Mouse (Mus musculus): ENCODE data around the gene Slc35b2. TPM values are rescaled to one million over a fixed set of nuclear protein-coding genes. Genes with fewer than 3 reads are reported as not detected.

Gene Slc35b2
- polyA plus RNA-seq, 1 experiment from 2014 or later = 91.5 TPM

DNA sequence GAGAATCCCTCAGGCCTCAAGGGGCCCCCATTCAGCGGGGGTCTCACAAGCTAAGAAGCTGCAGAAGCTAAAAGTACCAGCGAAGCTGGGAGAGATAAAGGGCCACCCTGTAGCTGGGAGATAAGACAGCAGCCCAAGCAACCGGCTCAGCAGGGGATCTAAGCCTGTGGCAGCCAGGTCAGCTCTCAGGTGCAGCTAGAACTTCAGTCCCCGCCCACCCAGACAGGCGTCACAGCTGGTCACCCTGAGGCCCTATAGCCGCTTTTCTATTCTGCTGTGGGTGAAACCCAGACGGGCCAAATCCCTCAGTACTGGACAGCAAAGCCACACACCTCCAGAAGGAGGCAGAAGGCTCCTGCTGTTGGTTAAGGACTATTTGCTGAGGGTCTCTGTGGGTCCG lies 29.8 kb downstream of the Slc35b2 start:
- WGBS = 21% methylated on average over 8 of the region's 8 CpGs
- no peak overlapping the region for H3K27ac ChIP-seq (ENCODE audit: low read length)
- H3K4me1 ChIP-seq (replicated peaks; ENCODE audit: control insufficient read depth, insufficient read depth, low read length) = peaks cover 51% of the 10 kb centered on the region
- H3K9me3 ChIP-seq (ENCODE audit: control insufficient read depth, low read length) = no peaks in the 10 kb centered on the region
- H3K4me3 ChIP-seq (replicated peaks; ENCODE audit: low read length) = no peak overlapping the region
- H3K4me2 ChIP-seq (ENCODE audit: low read length) = peak overlapping the region; percentile 19
- H3K9ac ChIP-seq (replicated peaks; ENCODE audit: low read depth, low read length) = 0 out of 2 replicates have a peak overlapping the region, but pooled peaks have one; percentile 5
- no peak for ATAC-seq
- no peaks in the 10 kb centered on the region for H3K36me3 ChIP-seq (ENCODE audit: control insufficient read depth, insufficient read depth)
- no peaks in the 10 kb centered on the region for H3K27me3 ChIP-seq (replicated peaks; ENCODE audit: control insufficient read depth, insufficient read depth, low read length)

DNA sequence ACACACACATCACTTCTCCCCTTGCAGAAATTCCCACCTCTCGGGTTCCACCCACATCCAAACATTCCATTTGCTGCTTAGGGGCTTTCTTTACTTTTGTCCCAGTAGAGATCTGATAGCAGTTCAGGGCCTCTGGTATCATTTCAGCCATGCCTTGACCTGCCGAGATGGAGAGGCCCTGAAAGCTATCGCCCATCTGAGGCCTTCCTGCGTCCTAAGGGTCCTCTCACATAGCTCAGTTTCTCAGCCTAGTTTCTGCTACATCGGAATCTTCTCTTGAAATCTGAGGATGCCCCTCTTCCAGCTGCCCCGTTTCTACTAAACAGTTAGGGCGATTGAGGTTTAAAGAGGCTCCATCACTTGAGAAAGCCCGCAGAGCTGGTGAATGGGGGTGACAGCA lies 30.5 kb downstream of the Slc35b2 start:
- Histone ChIP-seq H3K27ac (ENCODE audit: low read length) (no peak overlapping the region), H3K4me3 (replicated peaks; ENCODE audit: low read length) (peak overlapping the region; percentile 63), H3K36me3 (ENCODE audit: control insufficient read depth, insufficient read depth) (no peaks in the 10 kb centered on the region), H3K9me3 (ENCODE audit: control insufficient read depth, low read length) (no peaks in the 10 kb centered on the region), H3K27me3 (replicated peaks; ENCODE audit: control insufficient read depth, insufficient read depth, low read length) (no peaks in the 10 kb centered on the region), H3K9ac (replicated peaks; ENCODE audit: low read depth, low read length) (0 out of 2 replicates have a peak overlapping the region, but pooled peaks have one; percentile 79), H3K4me1 (replicated peaks; ENCODE audit: control insufficient read depth, insufficient read depth, low read length) (peaks cover 52% of the 10 kb centered on the region), H3K4me2 (ENCODE audit: low read length) (peak overlapping the region; percentile 95)
- no peak for ATAC-seq
- WGBS = 53% methylated on average over 8 of the region's 8 CpGs

DNA sequence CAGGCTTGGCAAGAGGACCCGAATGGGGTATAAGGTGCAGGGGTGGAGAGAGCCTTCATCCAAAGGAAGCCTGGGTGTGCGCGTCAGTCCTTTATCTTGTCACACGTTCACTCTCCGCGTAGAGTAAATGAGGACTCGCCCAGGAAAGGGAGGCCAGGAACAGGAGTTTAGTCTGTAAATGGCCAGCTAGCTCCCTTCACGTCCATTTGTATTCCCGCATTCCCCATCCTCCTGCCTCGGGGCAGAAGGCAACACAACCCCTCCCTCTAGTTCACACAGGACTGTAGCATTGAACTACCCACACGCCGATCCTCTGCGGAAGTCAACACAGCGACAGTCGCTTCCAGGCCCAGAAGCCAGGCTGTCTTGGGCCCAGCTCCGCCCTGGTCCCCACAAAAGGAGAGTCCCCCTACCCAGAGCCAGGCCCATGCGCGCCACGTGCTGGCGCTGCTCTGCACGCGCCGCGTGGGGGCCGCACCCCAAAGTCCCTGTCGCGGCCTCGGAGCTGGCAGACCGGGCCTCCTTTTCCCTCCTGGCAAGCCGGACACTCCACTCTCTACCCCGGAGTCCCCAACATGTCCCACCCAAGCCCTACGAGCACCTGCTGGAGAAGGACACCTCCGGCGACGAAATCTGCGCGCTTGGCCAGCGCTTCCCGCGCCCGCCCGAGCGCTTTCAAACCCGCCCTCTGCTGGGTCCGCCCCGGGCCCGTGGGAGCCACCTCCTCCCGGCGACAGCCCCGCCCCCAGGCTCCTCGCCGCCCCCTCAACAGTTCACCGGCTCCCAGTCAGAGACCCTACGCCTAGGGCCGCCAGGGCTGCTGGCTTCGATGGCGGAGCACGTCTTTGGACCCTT lies 31.4 kb downstream of the Slc35b2 start:
- H3K9ac ChIP-seq (replicated peaks; ENCODE audit: low read depth, low read length) = peak overlapping the region; percentile 79
- ATAC-seq = peak; percentile 81
- H3K36me3 ChIP-seq (ENCODE audit: control insufficient read depth, insufficient read depth) = no peaks in the 10 kb centered on the region
- H3K9me3 ChIP-seq (ENCODE audit: control insufficient read depth, low read length) = no peaks in the 10 kb centered on the region
- peak overlapping the region; percentile 63 for H3K4me3 ChIP-seq (replicated peaks; ENCODE audit: low read length)
- H3K4me1 ChIP-seq (replicated peaks; ENCODE audit: control insufficient read depth, insufficient read depth, low read length) = peaks cover 56% of the 10 kb centered on the region
- H3K27ac ChIP-seq (ENCODE audit: low read length) = no peak overlapping the region
- peaks cover 1% of the 10 kb centered on the region; the same call in 1 of the 2 replicates for H3K27me3 ChIP-seq (replicated peaks; ENCODE audit: control insufficient read depth, insufficient read depth, low read length)
- peak overlapping the region; percentile 95 for H3K4me2 ChIP-seq (ENCODE audit: low read length)
- WGBS = under 1% methylated on average over 55 of the region's 58 CpGs

DNA sequence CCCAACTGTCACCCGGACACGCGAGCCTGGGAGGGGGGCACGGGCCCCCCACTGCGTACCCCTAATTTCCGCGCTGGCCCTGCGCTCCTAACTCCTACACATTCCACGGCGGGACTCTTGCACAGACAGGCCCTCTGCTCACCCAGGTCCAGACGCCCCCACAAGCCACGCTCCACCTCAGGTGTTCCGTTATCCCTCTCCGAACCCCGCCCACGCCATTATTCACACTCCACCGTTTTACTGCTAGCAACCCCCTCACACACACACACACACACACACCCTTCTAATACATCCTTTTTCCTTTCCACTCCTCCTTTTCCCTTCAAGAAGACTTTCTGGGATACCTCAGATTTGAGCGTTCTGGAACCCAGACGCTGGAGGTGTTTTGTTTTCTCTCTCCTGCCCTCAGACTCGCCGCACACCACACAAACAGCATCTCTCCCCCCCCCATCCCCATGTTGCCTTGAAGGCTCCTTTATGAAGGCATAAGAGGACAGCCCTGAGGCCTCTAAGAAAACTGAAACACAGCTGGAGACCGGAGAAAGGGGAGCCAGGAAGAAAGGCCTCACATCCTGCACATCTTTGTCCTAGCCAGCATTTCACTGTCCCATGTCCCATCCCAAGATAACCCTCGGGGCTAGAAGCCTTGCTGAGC lies 32.2 kb downstream of the Slc35b2 start:
- Histone ChIP-seq H3K4me3 (replicated peaks; ENCODE audit: low read length) (peak overlapping the region; percentile 63), H3K27ac (ENCODE audit: low read length) (peak overlapping the region; percentile 21; the same call in 1 of the 2 replicates), H3K27me3 (replicated peaks; ENCODE audit: control insufficient read depth, insufficient read depth, low read length) (peaks cover 7% of the 10 kb centered on the region; the same call in 1 of the 2 replicates), H3K9me3 (ENCODE audit: control insufficient read depth, low read length) (no peaks in the 10 kb centered on the region), H3K4me1 (replicated peaks; ENCODE audit: control insufficient read depth, insufficient read depth, low read length) (peaks cover 56% of the 10 kb centered on the region), H3K36me3 (ENCODE audit: control insufficient read depth, insufficient read depth) (no peaks in the 10 kb centered on the region), H3K4me2 (ENCODE audit: low read length) (peak overlapping the region; percentile 95), H3K9ac (replicated peaks; ENCODE audit: low read depth, low read length) (peak overlapping the region; percentile 79)
- peak; percentile 16; the same call in 1 of the 2 replicates for ATAC-seq
- WGBS = 4% methylated on average over 23 of the region's 23 CpGs

DNA sequence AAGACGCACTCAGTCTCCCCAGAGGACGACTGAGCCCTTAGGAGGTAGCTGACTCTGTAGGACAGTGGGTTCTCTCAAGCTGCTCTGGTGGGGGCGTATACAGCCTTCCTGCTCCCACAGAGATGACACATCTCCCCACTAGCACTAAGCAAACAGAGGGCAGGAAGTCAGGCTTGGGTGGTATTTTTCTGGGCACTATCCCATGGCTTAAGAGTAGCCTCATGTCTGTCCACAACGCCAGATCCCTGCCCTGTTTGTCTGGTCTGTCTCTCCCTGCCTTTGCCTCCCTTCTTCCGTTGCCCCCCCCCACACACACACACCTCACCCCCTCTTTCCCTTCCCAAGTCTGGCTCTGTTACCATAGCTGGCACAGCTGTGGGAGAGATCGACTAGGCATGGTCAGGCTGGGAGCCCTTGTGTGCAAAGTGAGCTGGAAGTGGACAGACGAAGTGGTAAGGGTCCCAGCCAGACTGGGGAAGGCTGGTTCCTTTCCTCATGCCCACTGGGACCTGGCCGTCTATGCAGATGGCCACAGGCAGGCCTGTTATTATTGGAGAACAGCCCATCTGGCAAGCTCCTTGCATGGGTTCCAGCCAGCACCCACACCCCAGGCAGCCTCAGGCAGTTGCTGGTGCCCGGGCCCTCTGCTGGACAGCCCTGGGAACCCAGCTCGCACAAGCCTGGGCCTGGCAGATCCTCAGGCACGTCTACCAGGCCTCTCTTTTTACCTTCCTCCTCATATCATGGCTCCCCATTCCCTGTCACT lies 33.1 kb downstream of the Slc35b2 start:
- 24% methylated on average over 11 of the region's 11 CpGs for WGBS
- Histone ChIP-seq H3K4me2 (ENCODE audit: low read length) (no peak overlapping the region), H3K4me1 (replicated peaks; ENCODE audit: control insufficient read depth, insufficient read depth, low read length) (peaks cover 55% of the 10 kb centered on the region), H3K9ac (replicated peaks; ENCODE audit: low read depth, low read length) (no peak overlapping the region), H3K27ac (ENCODE audit: low read length) (peak overlapping the region; percentile 71), H3K4me3 (replicated peaks; ENCODE audit: low read length) (no peak overlapping the region), H3K9me3 (ENCODE audit: control insufficient read depth, low read length) (no peaks in the 10 kb centered on the region), H3K27me3 (replicated peaks; ENCODE audit: control insufficient read depth, insufficient read depth, low read length) (peaks cover 12% of the 10 kb centered on the region), H3K36me3 (ENCODE audit: control insufficient read depth, insufficient read depth) (no peaks in the 10 kb centered on the region)
- peak; percentile 41 for ATAC-seq

DNA sequence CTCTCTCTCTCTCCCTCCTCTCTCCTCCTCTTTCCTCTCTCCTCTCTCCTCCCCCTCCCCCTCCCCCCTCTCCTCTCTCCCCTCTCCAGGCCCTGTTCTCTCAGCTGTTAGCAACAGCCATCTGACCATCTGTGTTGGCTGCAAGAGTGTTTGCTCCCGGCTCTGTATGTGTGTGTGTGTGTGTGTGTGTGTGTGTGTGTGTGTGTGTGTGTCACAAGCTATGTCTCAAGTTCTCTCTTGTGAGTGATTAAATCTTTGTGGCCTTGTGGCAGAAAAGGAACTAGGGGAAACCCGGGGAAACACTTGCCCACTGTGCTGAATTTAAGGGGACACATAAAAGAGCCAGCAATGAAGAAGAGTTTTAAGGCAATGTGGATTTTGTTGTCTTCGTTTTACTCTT lies 34.1 kb downstream of the Slc35b2 start:
- no peak overlapping the region for H3K4me2 ChIP-seq (ENCODE audit: low read length)
- no peak overlapping the region for H3K4me3 ChIP-seq (replicated peaks; ENCODE audit: low read length)
- H3K36me3 ChIP-seq (ENCODE audit: control insufficient read depth, insufficient read depth) = no peaks in the 10 kb centered on the region
- peak; percentile 27; the same call in 1 of the 2 replicates for ATAC-seq
- H3K27me3 ChIP-seq (replicated peaks; ENCODE audit: control insufficient read depth, insufficient read depth, low read length) = peaks cover 16% of the 10 kb centered on the region
- H3K9me3 ChIP-seq (ENCODE audit: control insufficient read depth, low read length) = no peaks in the 10 kb centered on the region
- no peak overlapping the region for H3K27ac ChIP-seq (ENCODE audit: low read length)
- peaks cover 45% of the 10 kb centered on the region for H3K4me1 ChIP-seq (replicated peaks; ENCODE audit: control insufficient read depth, insufficient read depth, low read length)
- H3K9ac ChIP-seq (replicated peaks; ENCODE audit: low read depth, low read length) = no peak overlapping the region
- 48% methylated on average over 3 of the region's 3 CpGs for WGBS

DNA sequence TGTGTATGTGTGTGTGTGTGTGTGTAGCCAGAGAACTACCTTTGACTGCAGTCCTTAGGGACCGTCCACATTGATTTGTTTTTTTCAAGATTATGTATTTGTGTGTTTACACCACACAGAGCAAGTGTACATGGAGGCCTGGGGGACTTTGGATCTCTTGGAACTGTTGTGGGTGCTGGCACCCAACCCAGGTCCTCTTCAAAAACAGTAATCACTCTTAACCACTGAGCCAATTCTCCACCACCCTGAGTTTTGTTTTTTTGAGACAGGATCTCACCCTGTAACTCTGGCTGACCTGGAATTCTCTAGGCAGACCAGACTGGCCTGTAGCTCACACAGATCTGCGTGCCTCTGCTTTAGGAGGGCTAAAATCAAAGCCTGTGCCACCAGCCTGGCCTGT lies 34.7 kb downstream of the Slc35b2 start:
- Histone ChIP-seq H3K4me3 (replicated peaks; ENCODE audit: low read length) (no peak overlapping the region), H3K36me3 (ENCODE audit: control insufficient read depth, insufficient read depth) (no peaks in the 10 kb centered on the region), H3K27me3 (replicated peaks; ENCODE audit: control insufficient read depth, insufficient read depth, low read length) (peaks cover 16% of the 10 kb centered on the region), H3K27ac (ENCODE audit: low read length) (no peak overlapping the region), H3K9me3 (ENCODE audit: control insufficient read depth, low read length) (no peaks in the 10 kb centered on the region), H3K4me2 (ENCODE audit: low read length) (no peak overlapping the region), H3K9ac (replicated peaks; ENCODE audit: low read depth, low read length) (no peak overlapping the region), H3K4me1 (replicated peaks; ENCODE audit: control insufficient read depth, insufficient read depth, low read length) (peaks cover 40% of the 10 kb centered on the region)
- no peak for ATAC-seq
- 91% methylated on average over 2 of the region's 2 CpGs for WGBS

DNA sequence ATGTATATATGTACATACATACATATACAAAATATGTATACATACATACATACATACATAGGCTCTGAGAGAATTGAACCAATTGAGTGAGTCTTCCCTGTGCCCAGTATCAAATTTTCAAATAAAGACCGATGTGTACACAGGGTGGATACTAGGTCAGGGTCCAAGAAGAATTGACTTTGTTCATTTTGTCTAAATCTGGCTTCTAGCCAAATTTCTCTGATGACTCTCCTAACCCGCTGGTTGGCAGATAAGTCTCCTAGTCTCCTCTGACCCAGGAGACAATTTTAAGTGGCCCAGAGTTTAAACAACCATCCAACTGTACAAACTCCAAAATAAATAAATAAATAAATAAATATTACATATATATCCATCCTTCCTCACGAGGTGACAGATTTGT lies 35.2 kb downstream of the Slc35b2 start:
- H3K27me3 ChIP-seq (replicated peaks; ENCODE audit: control insufficient read depth, insufficient read depth, low read length) = peaks cover 16% of the 10 kb centered on the region
- peak overlapping the region; percentile 45; the same call in 1 of the 2 replicates for H3K4me2 ChIP-seq (ENCODE audit: low read length)
- H3K27ac ChIP-seq (ENCODE audit: low read length) = no peak overlapping the region
- H3K4me3 ChIP-seq (replicated peaks; ENCODE audit: low read length) = no peak overlapping the region
- no peaks in the 10 kb centered on the region for H3K9me3 ChIP-seq (ENCODE audit: control insufficient read depth, low read length)
- no peak overlapping the region; the same call in 1 of the 2 replicates for H3K9ac ChIP-seq (replicated peaks; ENCODE audit: low read depth, low read length)
- 40% methylated on average over 3 of the region's 3 CpGs for WGBS
- no peak for ATAC-seq
- H3K36me3 ChIP-seq (ENCODE audit: control insufficient read depth, insufficient read depth) = no peaks in the 10 kb centered on the region
- peaks cover 37% of the 10 kb centered on the region for H3K4me1 ChIP-seq (replicated peaks; ENCODE audit: control insufficient read depth, insufficient read depth, low read length)
